Mouse (Mus musculus) heart, embryonic 14.5 days (tissue): ENCODE data around the gene Olfml2b. TPM values are rescaled to one million over a fixed set of nuclear protein-coding genes. Genes with fewer than 3 reads are reported as not detected.
A peak's percentile ranks its signal among the peaks of the same experiment; 100 is the strongest.

Experiments
- ATAC-seq: fragments of 200-750 bp; cut with Nextera tagmentation; 2 replicates; pipeline ENCODE4 v1.8.0; 2017; ENCODE audit warnings: low read depth, moderate TSS enrichment; ENCODE audit not compliant: insufficient number of reproducible peaks, insufficient read depth, low FRiP score
- H3K27ac ChIP-seq, 2 experiments: fragments of 200-500 bp in 1 of 2; fragments of 300-500 bp in 1 of 2; sonication (generic) in 1 of 2; replicated peaks in 1 of 2; 2 replicates each; pipeline ENCODE4 v1.5.1; 2012 to 2014; ENCODE audit warnings: low read depth in 2 of 2, low read length in 2 of 2, control low read depth in 1 of 2, mild to moderate bottlenecking in 1 of 2, mixed read lengths in 1 of 2; ENCODE audit not compliant: control insufficient read depth in 1 of 2, insufficient read depth in 1 of 2
- H3K27me3 ChIP-seq: fragments of 300-500 bp; sonication (generic); 2 replicates; pipeline ENCODE4 v1.6.1; 2014; ENCODE audit warnings: mild to moderate bottlenecking, low read length, control low read depth; ENCODE audit not compliant: control insufficient read depth, insufficient read depth
- H3K36me3 ChIP-seq: fragments of 300-500 bp; sonication (generic); 2 replicates; pipeline ENCODE4 v1.6.1; 2014; ENCODE audit warnings: mild to moderate bottlenecking, control low read depth, low read length, mixed read lengths; ENCODE audit not compliant: control insufficient read depth, insufficient read depth
- H3K4me1 ChIP-seq, 2 experiments: fragments of 200-500 bp in 1 of 2; fragments of 300-500 bp in 1 of 2; sonication (generic) in 1 of 2; 2 replicates each; pipeline ENCODE4 v1.6.1; 2012 to 2014; ENCODE audit warnings: low read length in 2 of 2, control low read depth in 1 of 2, mixed read lengths in 1 of 2; ENCODE audit not compliant: control insufficient read depth in 2 of 2, insufficient read depth in 2 of 2
- H3K4me2 ChIP-seq: fragments of 300-500 bp; sonication (generic); 2 replicates; pipeline ENCODE4 v1.6.1; 2014; ENCODE audit warnings: mild to moderate bottlenecking, low read length
- H3K4me3 ChIP-seq, 2 experiments: fragments of 200-500 bp in 1 of 2; fragments of 300-500 bp in 1 of 2; sonication (generic) in 1 of 2; 2 replicates each; pipeline ENCODE4 v1.5.1; 2012 to 2014; ENCODE audit warnings: low read length in 2 of 2, mild to moderate bottlenecking in 2 of 2, control low read depth in 1 of 2, low read depth in 1 of 2, moderate library complexity in 1 of 2; ENCODE audit not compliant: control insufficient read depth in 1 of 2, insufficient read depth in 1 of 2
- H3K9ac ChIP-seq: fragments of 300-500 bp; sonication (generic); 2 replicates; pipeline ENCODE4 v1.6.1; 2014; ENCODE audit warnings: mild to moderate bottlenecking, low read length
- H3K9me3 ChIP-seq: fragments of 300-500 bp; sonication (generic); 2 replicates; pipeline ENCODE4 v1.6.1; 2016; ENCODE audit warnings: low read length, control low read depth; ENCODE audit not compliant: control insufficient read depth
- WGBS: fragments of 180-500 bp; shearing (Covaris S2); extraction: QIAGEN DNeasy Blood & Tissue Kit; methylation state at CpG from one replicate; pipeline ENCODE4 v1.1.7; 2014; 5-methylcytosine and 5-hydroxymethylcytosine counted together
- polyA plus RNA-seq: library from polyadenylated mRNA; unstranded; fragments of >200 nt; fragmentation: Nextera tagmentation; extraction: Ambion mirVana; gene quantifications from 2 replicates; pipeline ENCODE4 v1.2.1, GENCODE M21; 2014

Gene Olfml2b
- polyA plus RNA-seq, 1 experiment from 2014 or later = 33.1 TPM

DNA sequence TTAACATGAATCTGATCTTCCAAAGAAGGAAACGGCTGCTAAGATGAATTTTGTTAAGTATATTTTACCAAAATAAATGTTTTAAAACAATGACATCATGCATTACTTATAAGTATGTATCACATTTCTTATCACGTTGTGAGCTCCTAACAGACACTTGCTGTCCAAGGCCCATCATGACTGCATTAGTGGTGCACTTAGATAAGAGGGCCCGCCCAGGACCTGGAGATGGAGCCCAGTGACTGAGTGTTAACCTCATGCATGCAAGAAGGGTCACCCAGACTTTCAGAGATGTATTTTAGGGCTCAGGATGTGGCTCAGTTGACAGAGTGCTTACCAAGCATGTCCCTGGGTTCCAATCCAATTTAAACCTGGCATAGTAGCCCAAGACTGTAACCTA is 34.0 kb upstream of the Olfml2b start:
- Histone ChIP-seq H3K4me2 (no peak overlapping the region), H3K9ac (no peak overlapping the region), H3K27me3 (no peaks in the 10 kb centered on the region), H3K36me3 (no peaks in the 10 kb centered on the region), H3K27ac (peak overlapping the region in 1 of 2 experiments; percentile 17; a peak in 2 of 4 replicates), H3K4me3 (no peak overlapping the region), H3K9me3 (no peaks in the 10 kb centered on the region), H3K4me1 (peaks cover 12% of the 10 kb centered on the region in 2 experiments)
- 54% methylated on average over 3 of the region's 3 CpGs for WGBS
- no peak for ATAC-seq

DNA sequence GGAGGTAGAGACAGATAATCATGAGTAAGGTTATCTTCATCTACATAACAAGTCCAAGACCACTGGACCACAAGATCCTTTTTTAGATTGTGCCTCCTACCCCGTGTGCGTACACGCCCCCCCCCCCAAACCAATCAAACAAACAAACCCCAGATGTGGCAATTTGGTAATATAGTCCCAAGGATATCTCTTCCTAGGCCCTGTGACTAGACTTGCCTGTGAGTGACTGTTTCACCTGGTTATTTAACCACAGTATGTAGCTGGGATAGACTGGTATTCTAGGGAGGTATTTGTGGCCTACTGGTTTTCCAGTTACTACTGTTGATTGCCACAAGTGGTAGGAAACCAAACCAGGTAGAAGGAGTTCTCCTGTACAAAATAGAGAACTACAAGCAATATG is 33.6 kb upstream of the Olfml2b start:
- Histone ChIP-seq H3K36me3 (no peaks in the 10 kb centered on the region), H3K9ac (no peak overlapping the region), H3K27me3 (no peaks in the 10 kb centered on the region), H3K4me2 (no peak overlapping the region), H3K4me3 (no peak overlapping the region), H3K4me1 (peaks cover 8% of the 10 kb centered on the region in 2 experiments), H3K9me3 (no peaks in the 10 kb centered on the region), H3K27ac (no peak overlapping the region)
- 89% methylated on average over 3 of the region's 3 CpGs for WGBS
- ATAC-seq = no peak

DNA sequence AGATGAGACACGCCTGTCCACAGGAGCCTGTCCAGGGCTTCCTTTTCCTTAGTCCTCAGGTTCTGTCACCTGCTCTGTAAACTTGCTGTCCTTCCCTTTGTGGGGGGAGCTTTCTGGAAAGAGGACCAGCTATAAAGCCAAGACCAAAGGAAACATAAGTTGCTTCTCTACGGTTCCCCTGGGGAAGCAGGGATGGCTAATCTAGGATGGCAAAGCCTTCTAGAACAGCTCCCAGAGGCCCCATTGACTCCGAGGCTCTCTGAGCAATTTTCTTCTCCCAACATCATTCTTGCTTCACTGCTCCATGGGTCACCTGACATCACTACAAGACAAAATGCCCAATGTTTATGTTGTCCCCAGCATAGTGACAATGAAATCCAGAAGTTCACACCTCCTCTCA is 32.7 kb upstream of the Olfml2b start:
- no peaks in the 10 kb centered on the region for H3K27me3 ChIP-seq
- H3K27ac ChIP-seq = no peak overlapping the region
- no peak for ATAC-seq
- H3K9ac ChIP-seq = no peak overlapping the region
- no peak overlapping the region for H3K4me3 ChIP-seq
- no peaks in the 10 kb centered on the region for H3K9me3 ChIP-seq
- WGBS = 92% methylated on average over 3 of the region's 3 CpGs
- no peak overlapping the region for H3K4me2 ChIP-seq
- H3K4me1 ChIP-seq = peaks cover 4 to 6% of the 10 kb centered on the region in 2 experiments; a peak in 3 of 4 replicates
- no peaks in the 10 kb centered on the region for H3K36me3 ChIP-seq

GRCm38 (mm10) chr1:170612968-170613872 is 31.1 kb upstream of the Olfml2b start:
- Histone ChIP-seq H3K9me3 (no peaks in the 10 kb centered on the region), H3K4me2 (no peak overlapping the region), H3K27ac (no peak overlapping the region), H3K27me3 (no peaks in the 10 kb centered on the region), H3K4me3 (no peak overlapping the region), H3K36me3 (no peaks in the 10 kb centered on the region), H3K4me1 (peaks cover 4 to 6% of the 10 kb centered on the region in 2 experiments; a peak in 3 of 4 replicates), H3K9ac (no peak overlapping the region)
- WGBS = 55% methylated on average over 18 of the region's 18 CpGs
- peak; percentile 69 for ATAC-seq

DNA sequence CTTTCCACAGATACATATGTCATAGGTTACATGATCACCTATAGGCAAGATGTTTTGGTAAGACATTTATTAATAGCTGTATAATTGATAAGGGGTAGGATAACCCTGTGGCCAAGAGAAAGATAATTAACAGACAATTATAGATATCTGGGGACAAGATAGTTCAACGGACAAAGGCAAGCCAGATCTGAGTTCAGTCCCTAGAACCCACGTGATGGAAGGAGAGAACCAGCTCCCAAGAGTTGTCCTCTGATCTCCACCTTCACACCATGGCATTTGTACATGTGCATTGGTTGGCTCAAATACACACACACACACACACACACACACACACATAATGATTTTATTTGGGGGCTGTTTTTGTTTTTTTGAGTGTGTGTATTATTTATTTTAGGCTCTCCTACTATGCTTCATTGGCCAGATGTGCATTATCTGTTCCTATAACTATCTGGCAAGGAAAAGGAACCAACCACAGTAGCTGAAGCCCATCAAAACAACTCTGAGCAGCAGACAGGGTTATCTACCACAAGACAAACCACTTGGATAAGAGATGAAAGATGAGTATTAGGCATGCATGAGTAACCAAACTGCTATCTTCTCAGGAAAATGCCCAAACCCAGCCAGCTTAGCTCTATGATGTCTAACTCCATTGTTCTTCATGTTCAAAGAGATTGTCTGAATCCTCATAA is 24.5 kb upstream of the Olfml2b start:
- peaks cover 3 to 12% of the 10 kb centered on the region in 2 experiments for H3K4me1 ChIP-seq
- H3K27me3 ChIP-seq = no peaks in the 10 kb centered on the region
- peaks cover 11% of the 10 kb centered on the region for H3K9me3 ChIP-seq
- no peaks in the 10 kb centered on the region for H3K36me3 ChIP-seq
- no peak overlapping the region for H3K27ac ChIP-seq
- H3K4me2 ChIP-seq = no peak overlapping the region
- H3K4me3 ChIP-seq = no peak overlapping the region
- ATAC-seq = no peak
- H3K9ac ChIP-seq = no peak overlapping the region
- 59% methylated on average over 2 of the region's 2 CpGs for WGBS

GRCm38 (mm10) chr1:170622934-170623333 is 21.4 kb upstream of the Olfml2b start:
- WGBS = 3% methylated on average over 5 of the region's 5 CpGs
- ATAC-seq = peak; percentile 91
- no peaks in the 10 kb centered on the region for H3K36me3 ChIP-seq
- H3K4me2 ChIP-seq = no peak overlapping the region
- H3K9me3 ChIP-seq = peaks cover 12% of the 10 kb centered on the region
- peak overlapping the region; percentile 76 to 82 for H3K27ac ChIP-seq
- no peak overlapping the region for H3K4me3 ChIP-seq
- no peaks in the 10 kb centered on the region for H3K27me3 ChIP-seq
- H3K9ac ChIP-seq = no peak overlapping the region
- H3K4me1 ChIP-seq = peaks cover 3 to 12% of the 10 kb centered on the region in 2 experiments

GRCm38 (mm10) chr1:170623432-170623831 is 20.9 kb upstream of the Olfml2b start:
- no peak for ATAC-seq
- no peaks in the 10 kb centered on the region for H3K36me3 ChIP-seq
- peak overlapping the region; percentile 76 to 82 for H3K27ac ChIP-seq
- no peak overlapping the region for H3K9ac ChIP-seq
- peaks cover 3 to 12% of the 10 kb centered on the region in 2 experiments for H3K4me1 ChIP-seq
- H3K4me3 ChIP-seq = no peak overlapping the region
- H3K9me3 ChIP-seq = peaks cover 15% of the 10 kb centered on the region
- H3K4me2 ChIP-seq = no peak overlapping the region
- H3K27me3 ChIP-seq = no peaks in the 10 kb centered on the region
- WGBS = 92% methylated on average over 1 of the region's 1 CpGs
